Mouse (Mus musculus): Measurements from ENCODE around the gene Zfp839. TPM values are rescaled to one million over a fixed set of nuclear protein-coding genes. Genes with fewer than 3 reads are reported as not detected.

Zfp839 gene
- total RNA-seq, 2 experiments from 2014 or later = not detected

- ATAC-seq (replicated peaks; ENCODE audit: low FRiP score, poor library complexity, severe bottlenecking) = no peak
These were observed 15.9 kb downstream of the Zfp839 start for GRCm38 (mm10) chr12:110865989-110866388.

GRCm38 (mm10) chr12:110870107-110870506, 20.1 kb downstream of the Zfp839 start:
- peak; percentile 86 for ATAC-seq (replicated peaks; ENCODE audit: low FRiP score, poor library complexity, severe bottlenecking)

GRCm38 (mm10) chr12:110871247-110871646, 21.2 kb downstream of the Zfp839 start:
- ATAC-seq (replicated peaks; ENCODE audit: low FRiP score, poor library complexity, severe bottlenecking) = no peak

- no peak for ATAC-seq (replicated peaks; ENCODE audit: low FRiP score, poor library complexity, severe bottlenecking)
These were observed 25.3 kb downstream of the Zfp839 start for GRCm38 (mm10) chr12:110875351-110875750.

- no peak for ATAC-seq (replicated peaks; ENCODE audit: low FRiP score, poor library complexity, severe bottlenecking)
These were observed 32.2 kb downstream of the Zfp839 start for GRCm38 (mm10) chr12:110882291-110882690.

GRCm38 (mm10) chr12:110885251-110885650, 35.2 kb downstream of the Zfp839 start:
- ATAC-seq (replicated peaks; ENCODE audit: low FRiP score, poor library complexity, severe bottlenecking) = no peak

GRCm38 (mm10) chr12:110888106-110888505, 38.1 kb downstream of the Zfp839 start:
- ATAC-seq (replicated peaks; ENCODE audit: low FRiP score, poor library complexity, severe bottlenecking) = no peak

- peak; percentile 21 for ATAC-seq (replicated peaks; ENCODE audit: low FRiP score, poor library complexity, severe bottlenecking)
These were observed 38.6 kb downstream of the Zfp839 start for GRCm38 (mm10) chr12:110888606-110889005.

GRCm38 (mm10) chr12:110889036-110890020, 39.3 kb downstream of the Zfp839 start, which contains the start of the genes Cinp and Tecpr2:
Gene Cinp, minus strand, starts transcription at chr12:110889145.
Gene Tecpr2, plus strand, starts transcription at chr12:110889264.
- peak; percentile 90 for ATAC-seq (replicated peaks; ENCODE audit: low FRiP score, poor library complexity, severe bottlenecking)

GRCm38 (mm10) chr12:110891887-110892286, 41.8 kb downstream of the Zfp839 start:
- no peak for ATAC-seq (replicated peaks; ENCODE audit: low FRiP score, poor library complexity, severe bottlenecking)

- ATAC-seq (replicated peaks; ENCODE audit: low FRiP score, poor library complexity, severe bottlenecking) = no peak
These were observed 52.1 kb downstream of the Zfp839 start for GRCm38 (mm10) chr12:110902106-110902505.

- ATAC-seq (replicated peaks; ENCODE audit: low FRiP score, poor library complexity, severe bottlenecking) = no peak
These were observed 53.5 kb downstream of the Zfp839 start for GRCm38 (mm10) chr12:110903536-110903935.

GRCm38 (mm10) chr12:110907845-110908244, 57.8 kb downstream of the Zfp839 start:
- ATAC-seq (replicated peaks; ENCODE audit: low FRiP score, poor library complexity, severe bottlenecking) = no peak

GRCm38 (mm10) chr12:110909962-110910361, 59.9 kb downstream of the Zfp839 start:
- no peak for ATAC-seq (replicated peaks; ENCODE audit: low FRiP score, poor library complexity, severe bottlenecking)

GRCm38 (mm10) chr12:110915761-110916160, 65.7 kb downstream of the Zfp839 start:
- no peak for ATAC-seq (replicated peaks; ENCODE audit: low FRiP score, poor library complexity, severe bottlenecking)

Other genes with a start within 250 kb of the Zfp839 start
- 66.2 and 96.2 TPM in 2 replicates for gene Dync1h1, start 248.8 kb upstream of the Zfp839 start, total RNA-seq (2015; ENCODE audit: low replicate concordance)
- 107 and 116 TPM in 2 replicates for gene Dync1h1, start 248.8 kb upstream of the Zfp839 start, total RNA-seq (2017; ENCODE audit: low replicate concordance)
- gene 1700001K19Rik, start 167.6 kb upstream of the Zfp839 start, total RNA-seq (2015; ENCODE audit: low replicate concordance) = not detected in 2 replicates
- gene 1700001K19Rik, start 167.6 kb upstream of the Zfp839 start, total RNA-seq (2017; ENCODE audit: low replicate concordance) = not detected in 2 replicates
- 338 and 340 TPM in 2 replicates for gene Hsp90aa1, start 147.5 kb upstream of the Zfp839 start, total RNA-seq (2015; ENCODE audit: low replicate concordance)
- gene Hsp90aa1, start 147.5 kb upstream of the Zfp839 start, total RNA-seq (2017; ENCODE audit: low replicate concordance) = 564 and 616 TPM in 2 replicates
- gene Wdr20, start 112.3 kb upstream of the Zfp839 start, total RNA-seq (2015; ENCODE audit: low replicate concordance) = 32.3 and 35.3 TPM in 2 replicates
- gene Wdr20, start 112.3 kb upstream of the Zfp839 start, total RNA-seq (2017; ENCODE audit: low replicate concordance) = 43.7 and 56.5 TPM in 2 replicates
- gene Mok, start 9.3 kb upstream of the Zfp839 start, total RNA-seq (2015; ENCODE audit: low replicate concordance) = not detected in 2 replicates
- gene Mok, start 9.3 kb upstream of the Zfp839 start, total RNA-seq (2017; ENCODE audit: low replicate concordance) = 0.26 TPM in 1 of 2 replicates, not detected in the other
- 15.9 and 29.8 TPM in 2 replicates for gene Cinp, start 38.9 kb downstream of the Zfp839 start, total RNA-seq (2015; ENCODE audit: low replicate concordance)
- gene Cinp, start 38.9 kb downstream of the Zfp839 start, total RNA-seq (2017; ENCODE audit: low replicate concordance) = 21.9 and 22.5 TPM in 2 replicates
- 1.3 and 1.8 TPM in 2 replicates for gene Tecpr2, start 39.0 kb downstream of the Zfp839 start, total RNA-seq (2015; ENCODE audit: low replicate concordance)
- 3.1 and 11.8 TPM in 2 replicates for gene Tecpr2, start 39.0 kb downstream of the Zfp839 start, total RNA-seq (2017; ENCODE audit: low replicate concordance)
- 8.4 and 13.3 TPM in 2 replicates for gene Ankrd9, start 128.8 kb downstream of the Zfp839 start, total RNA-seq (2015; ENCODE audit: low replicate concordance)
- gene Ankrd9, start 128.8 kb downstream of the Zfp839 start, total RNA-seq (2017; ENCODE audit: low replicate concordance) = 18.3 and 20.3 TPM in 2 replicates
- 27.8 and 31.0 TPM in 2 replicates for gene Rcor1, start 189.1 kb downstream of the Zfp839 start, total RNA-seq (2015; ENCODE audit: low replicate concordance)
- 21.2 and 40.1 TPM in 2 replicates for gene Rcor1, start 189.1 kb downstream of the Zfp839 start, total RNA-seq (2017; ENCODE audit: low replicate concordance)

All from erythroid progenitor cell, adult 5-6 weeks (primary cell).